In genomic region chrX:160592933-160593332, GRCm38 (mm10) we compare ENCODE assay signal across 17 mouse cellular contexts.
A peak's percentile ranks its signal among the peaks of the same experiment; 100 is the strongest.
DNase-seq lines count a peak whose midpoint lies in the region; ATAC-seq and TF ChIP-seq lines count a peak whose summit lies in the region.
"Had no signal": no experiment of that assay in that cellular context is flagged by ENCODE, and none has a peak within 500 bp of the region (broad histone marks: within the 10 kb centered on the region; RNA-seq: fewer than 3 reads in every experiment).

No protein-coding gene starts in this region.

- no peaks in the 10 kb centered on the region for H3K4me1 ChIP-seq in lung, embryonic 14.5 days (ENCODE audit: insufficient read depth)
- H3K4me1 ChIP-seq in thymus, adult 2 months (replicated peaks; ENCODE audit: control insufficient read depth, insufficient read depth, low read length): no peaks in the 10 kb centered on the region
- H3K4me1 ChIP-seq: embryonic facial prominence, embryonic 10.5 days; limb, embryonic 15.5 days; neural tube, embryonic 13.5 days had no signal

- no peak overlapping the region for H3K9ac ChIP-seq in lung, embryonic 14.5 days
- H3K9ac ChIP-seq: kidney, embryonic 15.5 days; limb, embryonic 15.5 days; neural tube, embryonic 13.5 days had no signal

- no peak for DNase-seq in gastrocnemius, adult 2 months
- DNase-seq in gastrocnemius, postnatal 4 days (ENCODE audit: low spot score in 2 of 2): no peak
- peak; percentile 71 for DNase-seq in lung, embryonic 14.5 days
- no peak for DNase-seq in lung, adult 18-20 months
- peak; percentile 37 for DNase-seq in brain, embryonic 14.5 days (ENCODE audit: low read depth)
- DNase-seq in lung, postnatal 10 days: peak; percentile 33
- DNase-seq in adrenal gland, postnatal 36 days: no peak
- no peak for DNase-seq in thymus, adult 2 months
- DNase-seq: adrenal gland, postnatal 25 days; cerebellum, postnatal 14 days; heart, adult 2 months had no signal

- peak overlapping the region; percentile 29; the same call in 1 of the 2 replicates for H3K27ac ChIP-seq in gastrocnemius, adult 2 months
- H3K27ac ChIP-seq in lung, embryonic 14.5 days (ENCODE audit: low read depth): peak overlapping the region; percentile 46; the same call in 1 of the 2 replicates
- no peak overlapping the region for H3K27ac ChIP-seq in thymus, adult 2 months (ENCODE audit: control insufficient read depth, insufficient read depth, low read length)
- H3K27ac ChIP-seq: embryonic facial prominence, embryonic 10.5 days; heart, adult 2 months; kidney, embryonic 15.5 days; limb, embryonic 15.5 days; neural tube, embryonic 13.5 days had no signal

- peak; percentile 81; the same call in 1 of the 2 replicates for ATAC-seq in lung, embryonic 14.5 days (ENCODE audit: insufficient read depth)
- ATAC-seq: activated CD4-positive, CD25-positive, alpha-beta regulatory T cell, adult 4 months had no signal

- H3K4me3 ChIP-seq in gastrocnemius, adult 2 months: no peak overlapping the region
- no peak overlapping the region for H3K4me3 ChIP-seq in lung, embryonic 14.5 days (ENCODE audit: low read depth, low read length)
- H3K4me3 ChIP-seq in thymus, adult 2 months (ENCODE audit: control insufficient read depth, insufficient read depth, low read length): no peak overlapping the region
- H3K4me3 ChIP-seq: embryonic facial prominence, embryonic 10.5 days; erythroblast, embryonic 14.5 days; heart, adult 2 months; kidney, embryonic 15.5 days; limb, embryonic 15.5 days; neural tube, embryonic 13.5 days had no signal

- no peaks in the 10 kb centered on the region for H3K9me3 ChIP-seq in lung, embryonic 14.5 days (ENCODE audit: low read depth, low read length)
- H3K9me3 ChIP-seq: embryonic facial prominence, embryonic 10.5 days; kidney, embryonic 15.5 days; limb, embryonic 15.5 days; neural tube, embryonic 13.5 days had no signal

- no peak for TF ChIP-seq POLR2A in brain, embryonic 14.5 days (IDR thresholded peaks at IDR 0.05; ENCODE audit: borderline replicate concordance, extremely low read depth, insufficient read depth, insufficient read length, poor library complexity, severe bottlenecking)
- no peak for TF ChIP-seq POLR2A in thymus, adult 2 months (IDR thresholded peaks at IDR 0.05; ENCODE audit: control insufficient read depth, extremely low read depth, insufficient read depth, low read length, poor library complexity)

- intact Hi-C loops in gastrocnemius, adult 2 months (cut with DNase I): no loop called here

- 65% methylated on average over 6 of the region's 6 CpGs for WGBS in lung, embryonic 14.5 days
- 95% methylated on average over 6 of the region's 6 CpGs for WGBS in thymus, adult 2 months

- no peak overlapping the region for H3K4me2 ChIP-seq in lung, embryonic 14.5 days
- H3K4me2 ChIP-seq: kidney, embryonic 15.5 days; limb, embryonic 15.5 days; neural tube, embryonic 13.5 days had no signal

- TF ChIP-seq CTCF in gastrocnemius, adult 2 months (IDR thresholded peaks at IDR 0.05): no peak
- TF ChIP-seq CTCF in lung, embryonic 14.5 days (IDR thresholded peaks at IDR 0.05; ENCODE audit: low read depth): no peak
- TF ChIP-seq CTCF in brain, embryonic 14.5 days (IDR thresholded peaks at IDR 0.05; ENCODE audit: borderline replicate concordance, extremely low read depth, insufficient read depth, insufficient read length): no peak
- TF ChIP-seq CTCF in thymus, adult 2 months (IDR thresholded peaks at IDR 0.05; ENCODE audit: borderline replicate concordance, control insufficient read depth, extremely low read depth, insufficient read depth, low read length, poor library complexity): no peak

- H3K36me3 ChIP-seq in lung, embryonic 14.5 days (ENCODE audit: insufficient read depth): no peaks in the 10 kb centered on the region
- H3K36me3 ChIP-seq in thymus, adult 2 months (ENCODE audit: control insufficient read depth, insufficient read depth, low read length): no peaks in the 10 kb centered on the region
- H3K36me3 ChIP-seq: embryonic facial prominence, embryonic 10.5 days; limb, embryonic 15.5 days; neural tube, embryonic 13.5 days had no signal

- no peaks in the 10 kb centered on the region for H3K27me3 ChIP-seq in lung, embryonic 14.5 days (ENCODE audit: insufficient read depth, low read length)
- no peaks in the 10 kb centered on the region for H3K27me3 ChIP-seq in thymus, adult 2 months (ENCODE audit: control insufficient read depth, insufficient read depth, low read length)

Comparison
In these comparisons a context has a peak if more than half of its experiments do, and no peak if none do; other contexts are left out.
1. DNase-seq: peak in lung, embryonic 14.5 days (single experiment), brain, embryonic 14.5 days (single experiment) and lung, postnatal 10 days (single experiment); none in gastrocnemius, adult 2 months (single experiment), gastrocnemius, postnatal 4 days (0 of 2), lung, adult 18-20 months (0 of 2), adrenal gland, postnatal 36 days (0 of 2) and thymus, adult 2 months (single experiment).